Mouse (Mus musculus) testis, adult 2 months (tissue): ENCODE measurements at regions not wholly inside any gene's neighbourhood (a gene's known extent, or its start where the extent isn't known, plus 50 kb on each side); places are given as distances from the start of the nearest gene placed in this dataset.
A peak's percentile ranks its signal among the peaks of the same experiment; 100 is the strongest.

Source experiments
- H3K27ac ChIP-seq: fragments of 200-500 bp; 2 replicates; pipeline ENCODE4 v1.5.1; 2012; ENCODE audit warnings: low read depth, low read length; ENCODE audit not compliant: control insufficient read depth, insufficient read depth
- H3K27me3 ChIP-seq: fragments of 200-500 bp; 2 replicates; pipeline ENCODE4 v1.6.1; 2012; ENCODE audit warnings: mild to moderate bottlenecking, low read length, moderate library complexity; ENCODE audit not compliant: control insufficient read depth, insufficient read depth
- H3K36me3 ChIP-seq: fragments of 200-500 bp; 2 replicates; pipeline ENCODE4 v1.6.1; 2012; ENCODE audit warnings: mild to moderate bottlenecking, low read length; ENCODE audit not compliant: control insufficient read depth, insufficient read depth
- H3K4me1 ChIP-seq: fragments of 200-500 bp; 2 replicates; pipeline ENCODE4 v1.6.1; 2012; ENCODE audit warnings: low read length; ENCODE audit not compliant: control insufficient read depth, insufficient read depth
- H3K4me3 ChIP-seq: fragments of 200-500 bp; 2 replicates; pipeline ENCODE4 v1.5.1; 2012; ENCODE audit warnings: low read depth, mild to moderate bottlenecking, low read length, moderate library complexity, mixed read lengths; ENCODE audit not compliant: control insufficient read depth
- CTCF ChIP-seq: fragments of 200-500 bp; IDR thresholded peaks from 2 replicates; pipeline ENCODE4 v1.5.1; 2012; ENCODE audit warnings: low read depth, mild to moderate bottlenecking, inconsistent platforms, low read length, moderate library complexity; ENCODE audit not compliant: control insufficient read depth, insufficient read depth, insufficient replicate concordance
- POLR2A ChIP-seq: fragments of 200-500 bp; IDR thresholded peaks from 2 replicates; pipeline ENCODE4 v1.6.1; 2012; ENCODE audit warnings: low read depth, mild to moderate bottlenecking, inconsistent platforms, low read length, moderate library complexity; ENCODE audit not compliant: control insufficient read depth

DNA sequence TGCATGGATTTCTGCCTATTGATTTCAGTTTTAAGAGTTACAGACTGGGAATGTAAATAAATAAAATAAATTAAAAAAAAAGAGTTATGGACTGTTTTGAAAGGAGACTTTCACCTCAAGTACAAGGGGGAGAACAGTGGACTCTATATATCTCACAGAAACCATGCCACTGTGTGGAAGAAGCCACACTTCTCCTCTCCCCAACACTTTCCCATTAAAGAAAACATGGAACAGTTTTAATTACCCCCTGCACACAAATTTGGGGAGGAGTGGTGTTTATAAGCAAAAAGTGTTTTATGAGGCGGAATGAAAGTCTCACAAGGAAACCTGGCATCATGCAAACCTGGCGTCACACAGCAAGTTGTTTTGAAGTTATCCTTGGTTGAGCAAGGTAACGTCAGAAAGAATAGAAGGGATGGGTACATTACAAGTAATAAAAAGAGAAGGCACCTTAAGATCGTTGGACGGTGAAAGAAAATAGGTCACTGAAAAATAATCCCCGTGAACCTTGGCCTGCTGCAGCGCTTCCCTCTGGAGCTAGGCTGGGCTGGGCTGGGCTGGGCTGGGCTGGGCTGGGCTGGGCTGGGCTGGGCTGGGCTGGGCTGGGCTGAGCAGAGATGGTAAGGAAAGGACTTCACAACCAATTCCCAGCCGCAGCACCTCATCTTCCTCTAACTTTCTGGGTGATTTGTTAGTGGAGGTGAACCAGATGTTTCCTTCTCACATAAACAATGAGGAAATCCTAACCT lies 232.2 kb upstream of the Tank start:
- no peak overlapping the region for H3K27ac ChIP-seq
- no peak overlapping the region for H3K4me3 ChIP-seq
- no peaks in the 10 kb centered on the region for H3K36me3 ChIP-seq
- no peak for TF ChIP-seq CTCF
- TF ChIP-seq POLR2A: no peak
- no peaks in the 10 kb centered on the region for H3K4me1 ChIP-seq
- H3K27me3 ChIP-seq: no peaks in the 10 kb centered on the region

DNA sequence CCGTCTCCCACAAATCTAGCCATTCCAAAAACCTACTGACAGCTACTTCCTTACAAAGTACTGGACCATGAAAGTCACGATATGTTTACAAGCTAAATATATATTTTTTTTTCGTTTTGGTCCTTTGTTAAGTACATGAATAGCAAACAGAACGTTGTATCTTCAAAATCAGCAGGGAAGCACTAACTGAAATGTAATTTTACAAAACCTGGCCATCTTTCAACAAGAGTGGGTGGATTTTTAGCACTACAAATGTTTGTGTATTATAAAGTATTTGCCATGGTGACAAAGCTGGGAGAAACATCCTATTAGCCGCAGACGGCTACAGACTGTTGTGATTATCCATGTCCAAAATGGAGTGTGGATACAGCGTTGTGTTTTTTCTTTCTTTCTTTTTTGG lies 233.1 kb upstream of the Tank start:
- Histone ChIP-seq H3K27me3 (no peaks in the 10 kb centered on the region), H3K36me3 (no peaks in the 10 kb centered on the region), H3K27ac (no peak overlapping the region), H3K4me3 (peak overlapping the region; percentile 72; the same call in 1 of the 2 replicates), H3K4me1 (no peaks in the 10 kb centered on the region)
- no peak for TF ChIP-seq POLR2A
- TF ChIP-seq CTCF: no peak

DNA sequence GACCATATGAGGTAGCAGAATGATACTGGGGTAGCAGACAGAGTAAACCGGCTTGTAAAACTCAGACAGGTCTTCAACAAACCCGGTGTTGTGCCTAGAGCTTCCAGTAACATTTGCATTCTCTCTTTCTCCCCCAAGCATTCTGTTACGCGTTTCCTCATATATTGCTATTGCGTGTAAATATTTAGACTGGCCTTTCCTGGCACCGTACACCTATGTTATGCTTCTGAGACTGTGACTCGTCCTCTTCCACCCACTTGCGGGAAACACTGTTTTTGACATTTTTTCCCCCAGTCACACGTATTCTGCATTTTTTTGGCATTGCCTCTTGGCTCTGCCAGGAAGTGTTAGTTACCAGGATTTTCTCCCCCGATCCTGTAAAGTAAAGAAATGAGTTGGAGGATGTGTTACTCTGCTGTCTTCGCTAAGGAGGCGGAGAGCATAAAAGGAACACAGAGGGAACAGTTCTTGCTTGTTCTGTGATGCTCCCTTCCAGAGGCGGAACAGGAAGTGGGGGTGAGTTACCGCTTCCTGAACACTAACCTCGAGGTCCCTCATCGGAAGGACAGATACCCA lies 233.7 kb upstream of the Tank start:
- H3K36me3 ChIP-seq: no peaks in the 10 kb centered on the region
- no peak overlapping the region for H3K27ac ChIP-seq
- no peaks in the 10 kb centered on the region for H3K27me3 ChIP-seq
- TF ChIP-seq POLR2A: peak; percentile 53
- no peak for TF ChIP-seq CTCF
- H3K4me1 ChIP-seq: no peaks in the 10 kb centered on the region
- H3K4me3 ChIP-seq: peak overlapping the region; percentile 72

DNA sequence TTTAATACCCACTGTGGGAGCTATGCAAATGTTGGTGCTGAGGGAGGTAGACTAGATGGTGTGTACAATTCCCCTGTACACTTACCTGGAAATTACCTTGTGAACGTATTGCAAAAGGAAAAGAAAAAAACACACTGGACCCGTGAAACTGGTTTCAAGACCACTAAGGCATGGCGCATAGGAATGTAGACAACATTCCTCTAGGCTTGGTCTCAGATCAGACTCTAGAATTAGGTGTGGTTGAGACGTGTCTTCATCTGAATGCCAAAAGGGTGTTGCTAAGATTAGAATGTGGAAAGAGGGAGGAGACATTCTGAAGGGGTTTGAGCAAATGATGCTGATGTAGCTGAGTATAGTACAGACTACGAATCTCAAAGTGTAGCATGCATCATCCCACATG lies 237.1 kb upstream of the Tank start:
- Histone ChIP-seq H3K36me3 (no peaks in the 10 kb centered on the region), H3K27ac (no peak overlapping the region), H3K4me3 (no peak overlapping the region), H3K4me1 (no peaks in the 10 kb centered on the region), H3K27me3 (no peaks in the 10 kb centered on the region)
- TF ChIP-seq CTCF: no peak
- no peak for TF ChIP-seq POLR2A

DNA sequence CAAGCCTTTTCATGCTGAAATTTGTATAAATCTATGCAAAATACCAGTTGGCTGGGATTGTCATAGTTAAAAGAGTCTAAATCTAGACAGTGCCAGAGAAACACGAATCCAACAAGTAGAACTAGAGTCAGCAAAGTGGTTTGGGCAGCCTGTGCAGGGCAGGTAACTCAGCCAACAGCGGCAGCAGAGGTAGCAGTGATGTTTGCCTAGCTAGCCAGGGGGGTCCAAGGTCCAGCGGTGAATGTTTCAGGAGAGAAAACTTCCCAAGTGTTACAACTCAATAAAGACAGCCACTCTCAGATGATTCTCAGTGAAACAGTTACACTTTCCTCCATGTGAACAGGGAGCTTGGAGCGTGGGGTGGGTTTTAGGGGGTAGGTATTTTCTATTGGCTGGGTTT lies 259.2 kb upstream of the Tank start:
- H3K36me3 ChIP-seq: no peaks in the 10 kb centered on the region
- no peaks in the 10 kb centered on the region for H3K27me3 ChIP-seq
- no peaks in the 10 kb centered on the region for H3K4me1 ChIP-seq
- no peak overlapping the region for H3K4me3 ChIP-seq
- no peak overlapping the region for H3K27ac ChIP-seq
- no peak for TF ChIP-seq CTCF
- no peak for TF ChIP-seq POLR2A

DNA sequence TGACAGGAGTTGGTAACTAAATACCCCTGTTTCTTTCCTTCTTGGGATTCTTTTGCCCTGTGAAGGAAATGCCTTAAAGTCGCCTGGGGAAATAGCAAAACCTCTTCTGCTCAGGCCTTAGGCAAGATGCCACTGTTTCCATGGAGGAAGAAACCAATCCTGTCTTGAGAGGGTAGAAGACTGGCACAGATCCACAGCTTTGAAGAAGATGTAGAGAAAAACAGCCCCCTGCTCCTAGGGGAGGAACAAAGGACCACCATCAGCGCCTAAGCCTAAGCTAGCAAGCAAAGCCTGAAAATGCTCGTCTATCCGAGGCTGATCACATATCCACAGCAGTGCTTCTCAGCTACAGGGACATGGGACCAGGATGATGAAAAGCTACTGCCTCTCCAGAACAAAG lies 268.0 kb upstream of the Tank start:
- no peak overlapping the region for H3K4me3 ChIP-seq
- no peaks in the 10 kb centered on the region for H3K36me3 ChIP-seq
- TF ChIP-seq POLR2A (no peak), CTCF (no peak)
- H3K4me1 ChIP-seq: no peaks in the 10 kb centered on the region
- H3K27ac ChIP-seq: no peak overlapping the region
- H3K27me3 ChIP-seq: no peaks in the 10 kb centered on the region

DNA sequence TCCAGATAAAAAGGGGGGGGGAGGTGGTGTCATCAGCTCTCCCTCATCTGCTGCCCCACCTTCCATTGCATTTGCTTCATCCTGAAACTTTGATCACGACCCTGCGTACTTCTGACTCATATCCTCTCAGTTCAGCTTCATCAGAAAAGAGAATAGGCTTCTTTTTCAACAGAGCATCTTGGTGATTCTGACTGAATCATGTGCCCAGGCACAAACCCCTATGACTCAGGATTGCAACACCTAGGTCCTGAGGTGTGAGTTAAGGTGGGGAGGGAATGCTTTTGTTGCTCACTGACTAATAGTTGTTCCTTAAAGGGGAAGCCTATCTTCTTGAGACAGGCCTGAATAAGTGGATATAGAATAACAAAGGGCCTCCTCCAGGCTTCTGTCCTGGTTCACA lies 269.2 kb upstream of the Tank start:
- H3K4me1 ChIP-seq: no peaks in the 10 kb centered on the region
- H3K27me3 ChIP-seq: no peaks in the 10 kb centered on the region
- no peak for TF ChIP-seq POLR2A
- no peak for TF ChIP-seq CTCF
- H3K4me3 ChIP-seq: no peak overlapping the region
- H3K36me3 ChIP-seq: no peaks in the 10 kb centered on the region
- H3K27ac ChIP-seq: no peak overlapping the region
